Mouse (Mus musculus): ENCODE measurements around the gene Gm8369. TPM values are rescaled to one million over a fixed set of nuclear protein-coding genes. Genes with fewer than 3 reads are reported as not detected.

The Gm8369 gene
- polyA plus RNA-seq, 1 experiment from 2014 or later = not detected

Other genes starting within 250 kb of the Gm8369 start
- gene Ms4a1, start 219.7 kb upstream of the Gm8369 start, polyA plus RNA-seq (2015; fragmentation: Nextera tagmentation; extraction: Ambion mirVana) = not detected in 2 replicates
- not detected in 2 replicates for gene Ms4a5, start 202.1 kb upstream of the Gm8369 start, polyA plus RNA-seq (2015; fragmentation: Nextera tagmentation; extraction: Ambion mirVana)
- gene Ms4a14, start 171.5 kb upstream of the Gm8369 start, polyA plus RNA-seq (2015; fragmentation: Nextera tagmentation; extraction: Ambion mirVana) = 0.05 and 0.06 TPM in 2 replicates
- gene Ms4a7, start 149.8 kb upstream of the Gm8369 start, polyA plus RNA-seq (2015; fragmentation: Nextera tagmentation; extraction: Ambion mirVana) = 9.4 and 9.8 TPM in 2 replicates
- 12.4 and 16.0 TPM in 2 replicates for gene Ms4a4a, start 110.4 kb upstream of the Gm8369 start, polyA plus RNA-seq (2015; fragmentation: Nextera tagmentation; extraction: Ambion mirVana)
- gene Ms4a4c, start 81.2 kb upstream of the Gm8369 start, polyA plus RNA-seq (2015; fragmentation: Nextera tagmentation; extraction: Ambion mirVana) = 0.93 and 2.8 TPM in 2 replicates
- 0.19 and 0.27 TPM in 2 replicates for gene Ms4a4b, start 42.4 kb upstream of the Gm8369 start, polyA plus RNA-seq (2015; fragmentation: Nextera tagmentation; extraction: Ambion mirVana)
- 9.4 and 10.4 TPM in 2 replicates for gene Ms4a6c, start 16.6 kb upstream of the Gm8369 start, polyA plus RNA-seq (2015; fragmentation: Nextera tagmentation; extraction: Ambion mirVana)
- 7.7 and 10.7 TPM in 2 replicates for gene Ms4a6b, start 30.6 kb downstream of the Gm8369 start, polyA plus RNA-seq (2015; fragmentation: Nextera tagmentation; extraction: Ambion mirVana)
- gene Ms4a4d, start 50.9 kb downstream of the Gm8369 start, polyA plus RNA-seq (2015; fragmentation: Nextera tagmentation; extraction: Ambion mirVana) = 1.9 and 2.3 TPM in 2 replicates
- gene Ms4a6d, start 118.9 kb downstream of the Gm8369 start, polyA plus RNA-seq (2015; fragmentation: Nextera tagmentation; extraction: Ambion mirVana) = 8.4 and 9.1 TPM in 2 replicates
- gene Ms4a2, start 137.8 kb downstream of the Gm8369 start, polyA plus RNA-seq (2015; fragmentation: Nextera tagmentation; extraction: Ambion mirVana) = 2.1 and 2.2 TPM in 2 replicates
- gene Ms4a3, start 154.9 kb downstream of the Gm8369 start, polyA plus RNA-seq (2015; fragmentation: Nextera tagmentation; extraction: Ambion mirVana) = 0.15 TPM in 1 of 2 replicates, not detected in the other
- not detected in 2 replicates for gene Oosp2, start 174.6 kb downstream of the Gm8369 start, polyA plus RNA-seq (2015; fragmentation: Nextera tagmentation; extraction: Ambion mirVana)
- not detected in 2 replicates for gene Oosp1, start 205.2 kb downstream of the Gm8369 start, polyA plus RNA-seq (2015; fragmentation: Nextera tagmentation; extraction: Ambion mirVana)
- not detected in 2 replicates for gene Oosp3, start 211.1 kb downstream of the Gm8369 start, polyA plus RNA-seq (2015; fragmentation: Nextera tagmentation; extraction: Ambion mirVana)

Measured in limb, embryonic 15.5 days (tissue).